Mouse (Mus musculus): ENCODE results near the gene Nedd9. TPM values are rescaled to one million over a fixed set of nuclear protein-coding genes. Genes with fewer than 3 reads are reported as not detected.

Nedd9 gene
- polyA plus RNA-seq, 1 experiment from 2014 or later: 12.9 TPM

DNA sequence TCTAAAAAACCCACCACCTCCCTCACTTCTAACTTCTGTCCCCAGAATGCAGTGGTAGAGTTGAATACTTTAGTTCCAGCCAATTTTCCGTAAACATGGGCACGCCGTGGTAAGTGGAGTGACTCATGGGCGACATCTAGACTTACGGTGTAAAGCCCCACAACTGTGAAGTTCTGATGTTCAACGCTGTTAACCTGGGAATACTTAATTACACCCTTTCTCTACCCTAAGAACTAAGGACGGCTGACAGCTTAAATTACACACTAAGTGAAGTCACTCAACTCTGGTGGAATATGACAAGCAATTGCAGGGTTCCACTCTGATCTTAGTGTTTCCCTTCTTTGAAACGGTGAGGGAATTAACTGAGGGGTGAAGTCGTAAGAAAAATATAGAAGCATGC is 122.9 kb downstream of the Nedd9 start:
- H3K27me3 ChIP-seq (ENCODE audit: control insufficient read depth, insufficient read depth, low read length): no peaks in the 10 kb centered on the region
- no peak overlapping the region for H3K4me3 ChIP-seq (ENCODE audit: low read depth, low read length)
- H3K9ac ChIP-seq (ENCODE audit: low read length): no peak overlapping the region
- 72% methylated on average over 9 of the region's 9 CpGs for WGBS
- ATAC-seq (ENCODE audit: insufficient number of reproducible peaks, low FRiP score, low TSS enrichment, low read depth) (no peak), DNase-seq (ENCODE audit: low spot score) (no peak)
- H3K27ac ChIP-seq (replicated peaks; ENCODE audit: low read depth, low read length): no peak overlapping the region
- no peaks in the 10 kb centered on the region for H3K4me1 ChIP-seq (ENCODE audit: control insufficient read depth, insufficient read depth, low read length)
- H3K36me3 ChIP-seq (ENCODE audit: control insufficient read depth, insufficient read depth, low read length): no peaks in the 10 kb centered on the region
- no peak overlapping the region for H3K4me2 ChIP-seq (ENCODE audit: low read depth, severe bottlenecking)
- no peaks in the 10 kb centered on the region for H3K9me3 ChIP-seq (ENCODE audit: control insufficient read depth, low read length)

DNA sequence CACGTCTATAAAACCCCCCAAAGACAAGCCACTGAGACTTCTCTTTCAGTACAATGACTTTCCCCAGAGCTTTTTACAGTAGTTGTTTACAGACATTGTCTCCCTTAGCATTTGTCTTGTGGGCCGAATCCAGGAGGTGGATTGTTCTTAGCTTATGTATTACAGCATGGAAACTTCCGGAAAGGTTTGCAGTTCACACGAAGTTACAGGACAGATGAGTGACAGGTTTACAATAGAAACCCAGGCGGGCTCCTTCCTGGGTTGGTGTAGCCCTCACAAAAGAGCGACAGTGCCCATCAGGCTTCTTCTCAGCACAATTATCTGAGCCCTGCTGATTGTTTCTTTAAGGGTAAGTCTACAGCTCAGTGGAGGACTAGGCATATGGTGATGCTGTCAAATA is 124.3 kb downstream of the Nedd9 start:
- WGBS: 79% methylated on average over 6 of the region's 6 CpGs

DNA sequence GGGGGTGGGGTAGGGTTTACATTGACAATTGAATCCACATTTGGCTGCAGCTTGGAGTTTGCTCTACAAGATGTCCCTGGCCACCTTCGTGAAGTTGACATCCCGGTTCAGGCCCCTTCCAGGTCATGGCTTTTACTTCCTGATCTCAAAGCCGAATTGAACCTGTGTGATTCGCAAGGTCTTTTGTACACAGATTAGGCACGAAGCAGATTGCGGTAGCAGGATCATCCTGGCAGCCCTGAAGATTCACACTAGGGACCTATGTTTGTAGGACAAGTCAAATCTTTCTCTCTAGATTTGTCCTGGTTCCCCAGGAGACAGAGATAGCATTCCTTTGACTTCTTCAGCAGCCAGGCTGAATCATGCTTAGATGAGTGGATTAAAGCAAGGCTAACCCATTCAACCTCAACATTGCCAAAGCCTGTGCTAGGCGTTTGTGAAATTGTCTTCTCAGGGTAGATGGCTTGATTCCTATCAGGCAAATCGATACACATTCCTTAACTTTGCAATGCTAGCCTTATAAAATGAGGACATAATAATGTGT is 126.8 kb downstream of the Nedd9 start:
- Histone ChIP-seq H3K4me1 (ENCODE audit: control insufficient read depth, insufficient read depth, low read length) (no peaks in the 10 kb centered on the region), H3K4me3 (ENCODE audit: low read depth, low read length) (no peak overlapping the region), H3K27ac (replicated peaks; ENCODE audit: low read depth, low read length) (no peak overlapping the region), H3K27me3 (ENCODE audit: control insufficient read depth, insufficient read depth, low read length) (no peaks in the 10 kb centered on the region), H3K9me3 (ENCODE audit: control insufficient read depth, low read length) (no peaks in the 10 kb centered on the region), H3K9ac (ENCODE audit: low read length) (no peak overlapping the region), H3K36me3 (ENCODE audit: control insufficient read depth, insufficient read depth, low read length) (no peaks in the 10 kb centered on the region), H3K4me2 (ENCODE audit: low read depth, severe bottlenecking) (no peak overlapping the region)
- DNase-seq (ENCODE audit: low spot score) (peak; percentile 26), ATAC-seq (ENCODE audit: insufficient number of reproducible peaks, low FRiP score, low TSS enrichment, low read depth) (no peak)
- 40% methylated on average over 8 of the region's 8 CpGs for WGBS

More for the DNA sequence above, 124.3 kb downstream of the Nedd9 start:
- Histone ChIP-seq H3K4me3 (ENCODE audit: low read depth, low read length) (no peak overlapping the region), H3K9ac (ENCODE audit: low read length) (no peak overlapping the region), H3K4me2 (ENCODE audit: low read depth, severe bottlenecking) (no peak overlapping the region), H3K27ac (replicated peaks; ENCODE audit: low read depth, low read length) (no peak overlapping the region), H3K9me3 (ENCODE audit: control insufficient read depth, low read length) (no peaks in the 10 kb centered on the region), H3K36me3 (ENCODE audit: control insufficient read depth, insufficient read depth, low read length) (no peaks in the 10 kb centered on the region), H3K4me1 (ENCODE audit: control insufficient read depth, insufficient read depth, low read length) (no peaks in the 10 kb centered on the region), H3K27me3 (ENCODE audit: control insufficient read depth, insufficient read depth, low read length) (no peaks in the 10 kb centered on the region)
- ATAC-seq (ENCODE audit: insufficient number of reproducible peaks, low FRiP score, low TSS enrichment, low read depth) (no peak), DNase-seq (ENCODE audit: low spot score) (no peak)

DNA sequence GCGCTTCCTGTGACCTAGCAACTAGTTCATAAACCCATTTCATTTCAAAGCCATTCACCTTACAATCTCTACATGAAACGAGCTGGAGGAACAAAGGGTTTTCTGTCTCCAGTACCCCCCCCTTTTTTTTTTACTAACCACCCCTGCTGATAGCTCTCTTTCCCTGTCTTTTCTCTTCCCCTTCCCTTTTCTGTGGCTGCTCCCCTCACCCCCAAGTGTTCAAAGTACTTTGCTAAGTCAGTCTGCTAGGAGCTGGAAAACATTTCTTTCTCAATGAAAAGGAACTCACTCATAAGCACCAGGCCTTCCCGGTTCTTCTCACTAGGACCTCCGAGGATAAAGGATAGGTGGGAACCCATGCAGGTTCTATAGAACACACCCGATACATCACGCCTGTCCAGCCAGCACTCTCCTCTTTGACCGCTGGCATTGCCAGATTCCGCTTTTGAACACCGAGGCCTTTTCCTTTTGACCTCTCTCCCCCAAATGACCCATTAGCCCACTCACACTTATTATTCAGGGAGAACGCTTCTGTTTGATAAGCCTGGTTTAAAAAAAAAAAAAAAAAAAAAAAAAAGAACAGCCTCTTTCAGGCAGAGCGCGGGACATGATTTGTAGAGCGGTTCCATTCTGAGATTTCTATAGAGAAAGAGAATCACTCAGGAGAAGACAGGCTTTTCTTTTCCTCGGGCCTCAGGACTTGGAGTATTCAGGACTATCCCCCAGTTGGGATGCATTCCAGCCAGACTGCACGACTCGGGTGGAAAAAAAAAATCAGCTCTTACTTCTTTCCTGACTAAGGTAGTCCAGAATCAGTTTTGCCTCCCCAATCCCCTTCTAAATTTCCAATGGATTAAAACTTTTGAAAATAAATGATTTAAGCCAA is 127.6 kb downstream of the Nedd9 start:
- Histone ChIP-seq H3K9me3 (ENCODE audit: control insufficient read depth, low read length) (no peaks in the 10 kb centered on the region), H3K27me3 (ENCODE audit: control insufficient read depth, insufficient read depth, low read length) (no peaks in the 10 kb centered on the region), H3K4me1 (ENCODE audit: control insufficient read depth, insufficient read depth, low read length) (no peaks in the 10 kb centered on the region), H3K36me3 (ENCODE audit: control insufficient read depth, insufficient read depth, low read length) (no peaks in the 10 kb centered on the region), H3K9ac (ENCODE audit: low read length) (peak overlapping the region; percentile 49), H3K4me2 (ENCODE audit: low read depth, severe bottlenecking) (peak overlapping the region; percentile 80), H3K4me3 (ENCODE audit: low read depth, low read length) (peak overlapping the region; percentile 42), H3K27ac (replicated peaks; ENCODE audit: low read depth, low read length) (no peak overlapping the region)
- 4% methylated on average over 16 of the region's 16 CpGs for WGBS
- ATAC-seq (ENCODE audit: insufficient number of reproducible peaks, low FRiP score, low TSS enrichment, low read depth) (no peak), DNase-seq (ENCODE audit: low spot score) (peak; percentile 52)

DNA sequence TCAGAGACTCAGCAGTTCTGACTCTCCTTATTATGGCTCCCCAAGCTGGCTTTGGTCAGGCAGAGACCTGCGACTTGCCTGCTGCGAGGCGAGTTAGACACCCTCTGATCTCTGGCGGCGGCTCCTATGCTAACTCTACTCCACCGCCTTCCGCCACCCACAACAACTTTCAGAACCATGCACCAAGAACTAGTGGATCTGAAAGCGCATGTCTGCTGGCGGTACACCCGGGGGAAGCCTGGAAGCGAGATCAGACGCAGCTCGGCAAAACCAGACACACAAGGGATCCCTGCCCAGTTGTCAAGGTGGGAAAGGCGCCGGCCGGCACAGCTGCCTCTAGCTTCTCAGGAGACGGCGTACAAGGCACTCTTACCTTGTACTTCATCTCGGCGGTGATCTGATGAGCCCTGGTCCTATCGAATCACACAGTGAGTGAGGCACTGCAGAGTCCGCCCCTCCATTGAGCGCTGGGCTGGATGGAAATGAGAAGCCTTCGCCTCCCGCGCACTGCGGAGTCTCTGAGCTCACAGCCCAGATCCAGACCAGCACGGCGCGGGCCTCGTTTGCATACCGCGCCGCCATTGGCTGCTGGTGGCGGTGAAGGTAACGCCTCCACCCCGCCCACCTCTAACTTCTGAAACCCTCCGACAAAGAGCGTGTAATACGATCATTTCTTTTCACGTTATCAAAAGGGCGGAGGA is 128.5 kb downstream of the Nedd9 start:
- Histone ChIP-seq H3K27me3 (ENCODE audit: control insufficient read depth, insufficient read depth, low read length) (no peaks in the 10 kb centered on the region), H3K4me1 (ENCODE audit: control insufficient read depth, insufficient read depth, low read length) (no peaks in the 10 kb centered on the region), H3K27ac (replicated peaks; ENCODE audit: low read depth, low read length) (peak overlapping the region; percentile 24; the same call in 1 of the 2 replicates), H3K4me3 (ENCODE audit: low read depth, low read length) (peak overlapping the region; percentile 42), H3K9ac (ENCODE audit: low read length) (peak overlapping the region; percentile 61), H3K9me3 (ENCODE audit: control insufficient read depth, low read length) (no peaks in the 10 kb centered on the region), H3K36me3 (ENCODE audit: control insufficient read depth, insufficient read depth, low read length) (no peaks in the 10 kb centered on the region), H3K4me2 (ENCODE audit: low read depth, severe bottlenecking) (peak overlapping the region; percentile 80)
- WGBS: under 1% methylated on average over 42 of the region's 42 CpGs
- ATAC-seq (ENCODE audit: insufficient number of reproducible peaks, low FRiP score, low TSS enrichment, low read depth): peak; percentile 97
- DNase-seq (ENCODE audit: low spot score): peak; percentile 94

DNA sequence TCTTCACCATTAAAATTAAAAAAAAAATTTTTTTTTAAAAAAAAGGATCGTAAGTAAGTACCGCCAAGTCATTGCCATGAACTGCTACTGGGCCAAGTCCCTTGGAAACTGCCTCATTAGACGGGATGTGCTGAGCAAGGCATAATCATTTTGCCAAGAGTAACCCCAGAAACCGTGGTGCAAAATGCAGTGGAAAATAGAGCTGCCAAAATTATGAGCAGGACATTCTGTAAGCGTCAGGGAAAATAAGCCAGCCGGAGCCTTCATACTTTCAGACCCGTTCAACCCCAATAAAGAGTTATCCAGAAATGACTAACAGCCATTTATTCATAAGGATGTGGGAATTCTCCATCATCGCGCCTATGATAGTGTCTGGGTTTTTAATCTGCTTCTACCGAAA is 129.2 kb downstream of the Nedd9 start:
- peak overlapping the region; percentile 42 for H3K4me3 ChIP-seq (ENCODE audit: low read depth, low read length)
- no peaks in the 10 kb centered on the region for H3K9me3 ChIP-seq (ENCODE audit: control insufficient read depth, low read length)
- H3K36me3 ChIP-seq (ENCODE audit: control insufficient read depth, insufficient read depth, low read length): no peaks in the 10 kb centered on the region
- peak overlapping the region; percentile 24; the same call in 1 of the 2 replicates for H3K27ac ChIP-seq (replicated peaks; ENCODE audit: low read depth, low read length)
- H3K9ac ChIP-seq (ENCODE audit: low read length): no peak overlapping the region; the same call in 1 of the 2 replicates
- no peaks in the 10 kb centered on the region for H3K4me1 ChIP-seq (ENCODE audit: control insufficient read depth, insufficient read depth, low read length)
- ATAC-seq (ENCODE audit: insufficient number of reproducible peaks, low FRiP score, low TSS enrichment, low read depth) (no peak), DNase-seq (ENCODE audit: low spot score) (no peak)
- H3K4me2 ChIP-seq (ENCODE audit: low read depth, severe bottlenecking): peak overlapping the region; percentile 80
- WGBS: 27% methylated on average over 10 of the region's 10 CpGs
- no peaks in the 10 kb centered on the region for H3K27me3 ChIP-seq (ENCODE audit: control insufficient read depth, insufficient read depth, low read length)

DNA sequence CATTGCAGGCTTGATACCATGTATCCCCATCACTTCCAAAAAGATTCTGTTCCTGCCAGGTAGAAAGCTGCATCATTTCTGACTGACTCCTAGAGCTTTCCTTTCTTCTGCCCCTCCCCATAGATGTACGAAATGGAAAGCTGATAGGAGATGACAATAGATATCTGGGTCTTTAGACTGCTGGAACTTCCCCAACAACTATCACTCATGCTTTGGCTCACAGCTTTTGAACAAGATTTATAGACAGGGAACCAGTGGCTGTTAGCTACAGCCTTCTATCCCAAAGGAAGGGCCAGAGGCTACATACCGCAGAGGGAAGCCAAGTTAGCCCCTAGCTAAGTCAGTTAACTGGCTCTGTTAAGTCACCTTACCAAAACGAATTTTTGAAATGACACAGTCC is 129.6 kb downstream of the Nedd9 start:
- Histone ChIP-seq H3K4me2 (ENCODE audit: low read depth, severe bottlenecking) (peak overlapping the region; percentile 80), H3K9me3 (ENCODE audit: control insufficient read depth, low read length) (no peaks in the 10 kb centered on the region), H3K27me3 (ENCODE audit: control insufficient read depth, insufficient read depth, low read length) (no peaks in the 10 kb centered on the region), H3K4me1 (ENCODE audit: control insufficient read depth, insufficient read depth, low read length) (no peaks in the 10 kb centered on the region), H3K36me3 (ENCODE audit: control insufficient read depth, insufficient read depth, low read length) (no peaks in the 10 kb centered on the region), H3K9ac (ENCODE audit: low read length) (no peak overlapping the region), H3K27ac (replicated peaks; ENCODE audit: low read depth, low read length) (no peak overlapping the region), H3K4me3 (ENCODE audit: low read depth, low read length) (no peak overlapping the region)
- WGBS: 49% methylated on average over 3 of the region's 3 CpGs
- no peak for DNase-seq (ENCODE audit: low spot score)
- ATAC-seq (ENCODE audit: insufficient number of reproducible peaks, low FRiP score, low TSS enrichment, low read depth): no peak

DNA sequence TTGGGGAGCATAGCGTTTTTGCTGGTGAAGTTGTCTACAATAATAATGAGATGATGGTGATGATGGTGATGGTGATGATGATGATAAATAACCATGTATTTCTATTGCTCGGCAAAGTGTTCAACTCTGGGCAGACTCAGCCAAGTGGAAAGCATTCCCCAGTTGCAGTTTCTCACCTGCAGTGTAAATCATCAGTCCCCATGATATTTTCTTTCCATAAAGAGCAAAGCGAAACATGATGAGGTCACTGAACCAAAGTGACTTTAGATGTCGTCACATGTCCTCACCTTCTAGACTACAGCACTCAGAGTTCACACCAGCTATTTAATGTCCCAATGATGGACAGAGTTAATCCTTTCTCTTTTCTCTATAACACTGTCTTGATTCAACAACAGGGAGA is 130.0 kb downstream of the Nedd9 start:
- Histone ChIP-seq H3K4me1 (ENCODE audit: control insufficient read depth, insufficient read depth, low read length) (no peaks in the 10 kb centered on the region), H3K9me3 (ENCODE audit: control insufficient read depth, low read length) (no peaks in the 10 kb centered on the region), H3K36me3 (ENCODE audit: control insufficient read depth, insufficient read depth, low read length) (no peaks in the 10 kb centered on the region), H3K27me3 (ENCODE audit: control insufficient read depth, insufficient read depth, low read length) (no peaks in the 10 kb centered on the region), H3K4me2 (ENCODE audit: low read depth, severe bottlenecking) (peak overlapping the region; percentile 80; the same call in 1 of the 2 replicates), H3K27ac (replicated peaks; ENCODE audit: low read depth, low read length) (no peak overlapping the region), H3K4me3 (ENCODE audit: low read depth, low read length) (no peak overlapping the region), H3K9ac (ENCODE audit: low read length) (no peak overlapping the region)
- WGBS: 80% methylated on average over 4 of the region's 4 CpGs
- DNase-seq (ENCODE audit: low spot score): no peak
- ATAC-seq (ENCODE audit: insufficient number of reproducible peaks, low FRiP score, low TSS enrichment, low read depth): no peak
